Mouse (Mus musculus) right cerebral cortex, adult 18-20 months (tissue): ENCODE data around the gene Phospho2.
"Not testable (repeated sequence)": the region's sequence is repeated elsewhere in the genome, so short reads cannot be mapped to it uniquely, and the experiment has no call there.

Source experiments
- DNase-seq: peaks from one replicate; pipeline ENCODE4 v3.0.0; 2022; ENCODE audit warnings: mixed read lengths

The Phospho2 gene

GRCm38 (mm10) chr2:69789429-69790069 is at the start of gene Phospho2, which contains the start of gene Ccdc173:
Gene Phospho2 (plus strand): TSS chr2:69789623.
Gene Ccdc173 (minus strand): TSS chr2:69789575.
- peak; percentile 98 for DNase-seq

- DNase-seq, result no peak
Observed at GRCm38 (mm10) chr2:69745091-69745490, 44.3 kb upstream of the Phospho2 start.

- DNase-seq, result no peak
Observed at GRCm38 (mm10) chr2:69760980-69761379, 28.4 kb upstream of the Phospho2 start.

GRCm38 (mm10) chr2:69763340-69763739 is 26.1 kb upstream of the Phospho2 start:
- no peak for DNase-seq

GRCm38 (mm10) chr2:69764716-69765115 is 24.7 kb upstream of the Phospho2 start:
- DNase-seq, result no peak

GRCm38 (mm10) chr2:69773331-69773730 is 16.1 kb upstream of the Phospho2 start:
- DNase-seq, result peak; percentile 34

- DNase-seq, result peak; percentile 29
Observed at GRCm38 (mm10) chr2:69777985-69778835, 11.2 kb upstream of the Phospho2 start.

- no peak for DNase-seq
Observed at GRCm38 (mm10) chr2:69778836-69779177, 10.6 kb upstream of the Phospho2 start.

GRCm38 (mm10) chr2:69788974-69789373 is 449 bp upstream of the Phospho2 start:
- DNase-seq, result no peak

GRCm38 (mm10) chr2:69790285-69790684 is 862 bp downstream of the Phospho2 start:
- peak; percentile 87 for DNase-seq

GRCm38 (mm10) chr2:69790722-69791121 is 1.3 kb downstream of the Phospho2 start:
- no peak for DNase-seq

- peak; percentile 34 for DNase-seq
Observed at GRCm38 (mm10) chr2:69802911-69803312, 13.5 kb downstream of the Phospho2 start.

GRCm38 (mm10) chr2:69803756-69804155 is 14.3 kb downstream of the Phospho2 start:
- no peak for DNase-seq

GRCm38 (mm10) chr2:69804663-69805062 is 15.2 kb downstream of the Phospho2 start:
- not testable (repeated sequence) for DNase-seq

GRCm38 (mm10) chr2:69810169-69810568 is 20.7 kb downstream of the Phospho2 start:
- DNase-seq, result no peak

GRCm38 (mm10) chr2:69811349-69811748 is 21.9 kb downstream of the Phospho2 start:
- DNase-seq, result not testable (repeated sequence)

GRCm38 (mm10) chr2:69816575-69816974 is 27.2 kb downstream of the Phospho2 start:
- DNase-seq, result no peak

GRCm38 (mm10) chr2:69818350-69819085 is 29.1 kb downstream of the Phospho2 start:
- no peak for DNase-seq

GRCm38 (mm10) chr2:69820201-69820600 is 30.8 kb downstream of the Phospho2 start:
- DNase-seq, result no peak

GRCm38 (mm10) chr2:69821711-69822110 is 32.3 kb downstream of the Phospho2 start, which contains the start of gene Klhl23:
Gene Klhl23 (plus strand): TSS chr2:69821944.
- DNase-seq, result no peak

GRCm38 (mm10) chr2:69822361-69823128 is 33.1 kb downstream of the Phospho2 start:
- DNase-seq, result peak; percentile 56

- peak; percentile 32 for DNase-seq
Observed at GRCm38 (mm10) chr2:69823129-69823677, 33.8 kb downstream of the Phospho2 start.
